Mouse (Mus musculus): ENCODE measurements around the gene Pak1. TPM values are rescaled to one million over a fixed set of nuclear protein-coding genes. Genes with fewer than 3 reads are reported as not detected.

The Pak1 gene
- polyA plus RNA-seq, 1 experiment: 385 TPM

DNA sequence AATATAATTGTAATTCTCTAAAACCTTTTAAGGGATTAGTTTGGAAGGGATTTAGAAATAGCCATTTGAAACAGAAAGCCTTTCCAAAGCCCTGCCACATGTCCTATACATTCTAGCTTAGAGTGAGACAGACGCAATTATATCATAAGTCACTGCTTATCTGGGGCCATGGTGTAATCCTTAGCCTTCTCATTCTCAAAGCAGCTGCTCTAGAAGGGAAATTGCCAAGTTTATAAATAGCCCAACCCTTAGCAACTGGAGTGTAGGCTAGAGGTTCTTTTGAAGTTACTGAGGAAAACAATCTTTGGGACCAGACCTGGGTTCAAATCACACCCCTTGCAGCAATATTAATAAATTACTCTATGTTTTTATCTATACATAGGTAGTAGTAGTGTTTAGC lies 76.2 kb downstream of the Pak1 start:
- Histone ChIP-seq H3K4me1 (ENCODE audit: control insufficient read depth, insufficient read depth, low read length) (peaks cover 8% of the 10 kb centered on the region), H3K4me3 (replicated peaks; ENCODE audit: insufficient read depth, low read depth, low read length) (no peak overlapping the region), H3K27me3 (ENCODE audit: control insufficient read depth, insufficient read depth, low read length) (no peaks in the 10 kb centered on the region), H3K27ac (ENCODE audit: insufficient read depth, low read length) (no peak overlapping the region)
- WGBS: 21% methylated on average over 1 of the region's 1 CpGs
- no peak for DNase-seq
- no peak for TF ChIP-seq CTCF (IDR thresholded peaks at IDR 0.05; ENCODE audit: borderline replicate concordance, insufficient read depth, low read depth, low read length)
- no peak for TF ChIP-seq POLR2A (IDR thresholded peaks at IDR 0.05; ENCODE audit: borderline replicate concordance, insufficient read depth, low read length)

GRCm38 (mm10) chr7:97867866-97868265 lies 79.5 kb downstream of the Pak1 start:
- WGBS: 15% methylated on average over 5 of the region's 5 CpGs
- no peak overlapping the region for H3K27ac ChIP-seq (ENCODE audit: insufficient read depth, low read length)
- H3K27me3 ChIP-seq (ENCODE audit: control insufficient read depth, insufficient read depth, low read length): no peaks in the 10 kb centered on the region
- peak; percentile 68 to 89 for DNase-seq
- H3K4me1 ChIP-seq (ENCODE audit: control insufficient read depth, insufficient read depth, low read length): peaks cover 8% of the 10 kb centered on the region
- TF ChIP-seq POLR2A (IDR thresholded peaks at IDR 0.05; ENCODE audit: borderline replicate concordance, insufficient read depth, low read length) (no peak), CTCF (IDR thresholded peaks at IDR 0.05; ENCODE audit: borderline replicate concordance, insufficient read depth, low read depth, low read length) (no peak)
- no peak overlapping the region for H3K4me3 ChIP-seq (replicated peaks; ENCODE audit: insufficient read depth, low read depth, low read length)

GRCm38 (mm10) chr7:97868766-97869165 lies 80.4 kb downstream of the Pak1 start:
- H3K4me3 ChIP-seq (replicated peaks; ENCODE audit: insufficient read depth, low read depth, low read length): no peak overlapping the region
- H3K4me1 ChIP-seq (ENCODE audit: control insufficient read depth, insufficient read depth, low read length): peaks cover 14% of the 10 kb centered on the region
- no peaks in the 10 kb centered on the region for H3K27me3 ChIP-seq (ENCODE audit: control insufficient read depth, insufficient read depth, low read length)
- DNase-seq: peak in 1 of 2 experiments; percentile 58
- TF ChIP-seq POLR2A (IDR thresholded peaks at IDR 0.05; ENCODE audit: borderline replicate concordance, insufficient read depth, low read length) (no peak), CTCF (IDR thresholded peaks at IDR 0.05; ENCODE audit: borderline replicate concordance, insufficient read depth, low read depth, low read length) (no peak)
- no peak overlapping the region for H3K27ac ChIP-seq (ENCODE audit: insufficient read depth, low read length)
- 11% methylated on average over 1 of the region's 1 CpGs for WGBS

GRCm38 (mm10) chr7:97872396-97872795 lies 84.1 kb downstream of the Pak1 start:
- WGBS: 12% methylated on average over 4 of the region's 4 CpGs
- DNase-seq: peak in 1 of 2 experiments; percentile 69
- Histone ChIP-seq H3K27me3 (ENCODE audit: control insufficient read depth, insufficient read depth, low read length) (no peaks in the 10 kb centered on the region), H3K4me3 (replicated peaks; ENCODE audit: insufficient read depth, low read depth, low read length) (no peak overlapping the region), H3K27ac (ENCODE audit: insufficient read depth, low read length) (no peak overlapping the region; the same call in 1 of the 2 replicates), H3K4me1 (ENCODE audit: control insufficient read depth, insufficient read depth, low read length) (peaks cover 12% of the 10 kb centered on the region)
- TF ChIP-seq POLR2A (IDR thresholded peaks at IDR 0.05; ENCODE audit: borderline replicate concordance, insufficient read depth, low read length) (no peak), CTCF (IDR thresholded peaks at IDR 0.05; ENCODE audit: borderline replicate concordance, insufficient read depth, low read depth, low read length) (no peak)

- no peaks in the 10 kb centered on the region for H3K27me3 ChIP-seq (ENCODE audit: control insufficient read depth, insufficient read depth, low read length)
- H3K4me3 ChIP-seq (replicated peaks; ENCODE audit: insufficient read depth, low read depth, low read length): no peak overlapping the region
- TF ChIP-seq POLR2A (IDR thresholded peaks at IDR 0.05; ENCODE audit: borderline replicate concordance, insufficient read depth, low read length) (no peak), CTCF (IDR thresholded peaks at IDR 0.05; ENCODE audit: borderline replicate concordance, insufficient read depth, low read depth, low read length) (no peak)
- DNase-seq: peak; percentile 43 to 77
- peak overlapping the region; percentile 78; the same call in 1 of the 2 replicates for H3K27ac ChIP-seq (ENCODE audit: insufficient read depth, low read length)
- H3K4me1 ChIP-seq (ENCODE audit: control insufficient read depth, insufficient read depth, low read length): peaks cover 12% of the 10 kb centered on the region
Observed at GRCm38 (mm10) chr7:97873317-97873716, 85.0 kb downstream of the Pak1 start.

DNA sequence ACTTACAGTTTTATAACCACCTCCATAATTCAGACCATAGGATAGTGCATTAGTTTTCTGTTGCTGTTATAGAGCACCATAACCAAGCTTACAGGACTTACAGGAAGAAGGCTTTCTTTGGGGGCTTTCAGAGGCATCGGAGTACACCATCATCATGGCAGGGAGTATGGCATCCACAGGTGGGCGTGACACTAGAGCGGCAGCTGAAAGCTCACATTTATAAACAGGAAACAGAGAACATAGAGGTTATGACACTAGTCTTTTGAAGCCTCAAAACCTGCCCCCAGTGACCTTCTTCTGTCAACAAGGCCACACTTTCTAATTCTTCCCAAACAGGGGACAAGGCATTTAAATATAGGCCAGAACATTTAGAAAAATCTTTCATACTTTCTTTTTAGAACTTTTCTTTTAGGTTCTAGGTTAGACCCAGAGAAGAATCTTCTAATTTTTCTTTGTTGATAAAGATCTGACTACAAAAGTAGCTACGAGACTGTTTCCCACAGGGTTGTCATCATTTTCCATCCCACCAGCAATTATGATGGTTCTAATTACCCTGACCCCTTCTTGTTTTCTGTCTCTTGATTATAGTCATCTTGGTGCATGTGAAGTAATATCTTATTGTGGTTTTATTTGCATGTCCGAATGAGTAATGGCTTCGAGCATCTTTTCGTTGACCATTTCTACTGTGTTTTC lies 89.7 kb downstream of the Pak1 start:
- WGBS: 89% methylated on average over 7 of the region's 7 CpGs
- no peak overlapping the region for H3K4me3 ChIP-seq (replicated peaks; ENCODE audit: insufficient read depth, low read depth, low read length)

DNA sequence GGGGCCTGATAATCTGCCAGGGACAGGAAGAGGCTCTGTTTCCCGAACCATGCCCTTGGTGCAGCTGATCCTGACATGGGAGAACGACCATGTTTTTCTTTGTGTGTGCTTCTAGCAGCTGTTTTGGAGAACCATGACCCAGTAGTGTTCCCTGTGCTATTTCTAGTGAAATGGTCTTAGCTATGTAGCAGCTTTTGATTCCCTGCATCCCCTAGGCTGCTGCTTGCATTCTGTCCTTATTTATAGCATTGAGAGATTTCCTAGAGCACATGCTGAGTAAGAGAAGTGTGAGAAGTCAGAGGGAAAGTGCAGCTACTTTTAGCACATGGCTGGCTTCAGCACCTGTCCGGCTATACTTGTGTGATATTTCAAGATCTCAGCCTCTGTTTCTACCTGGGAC lies 123.3 kb downstream of the Pak1 start:
- Histone ChIP-seq H3K27me3 (ENCODE audit: control insufficient read depth, insufficient read depth, low read length) (no peaks in the 10 kb centered on the region), H3K4me1 (ENCODE audit: control insufficient read depth, insufficient read depth, low read length) (peaks cover 7% of the 10 kb centered on the region), H3K4me3 (replicated peaks; ENCODE audit: insufficient read depth, low read depth, low read length) (no peak overlapping the region), H3K27ac (ENCODE audit: insufficient read depth, low read length) (no peak overlapping the region)
- WGBS: 45% methylated on average over 3 of the region's 3 CpGs
- DNase-seq: no peak
- TF ChIP-seq POLR2A (IDR thresholded peaks at IDR 0.05; ENCODE audit: borderline replicate concordance, insufficient read depth, low read length) (no peak), CTCF (IDR thresholded peaks at IDR 0.05; ENCODE audit: borderline replicate concordance, insufficient read depth, low read depth, low read length) (no peak)

More for the DNA sequence above, 89.7 kb downstream of the Pak1 start:
- Histone ChIP-seq H3K27me3 (ENCODE audit: control insufficient read depth, insufficient read depth, low read length) (no peaks in the 10 kb centered on the region), H3K4me1 (ENCODE audit: control insufficient read depth, insufficient read depth, low read length) (peaks cover 5% of the 10 kb centered on the region; the same call in 1 of the 2 replicates), H3K27ac (ENCODE audit: insufficient read depth, low read length) (no peak overlapping the region)
- no peak for DNase-seq
- no peak for TF ChIP-seq POLR2A (IDR thresholded peaks at IDR 0.05; ENCODE audit: borderline replicate concordance, insufficient read depth, low read length)
- no peak for TF ChIP-seq CTCF (IDR thresholded peaks at IDR 0.05; ENCODE audit: borderline replicate concordance, insufficient read depth, low read depth, low read length)

DNA sequence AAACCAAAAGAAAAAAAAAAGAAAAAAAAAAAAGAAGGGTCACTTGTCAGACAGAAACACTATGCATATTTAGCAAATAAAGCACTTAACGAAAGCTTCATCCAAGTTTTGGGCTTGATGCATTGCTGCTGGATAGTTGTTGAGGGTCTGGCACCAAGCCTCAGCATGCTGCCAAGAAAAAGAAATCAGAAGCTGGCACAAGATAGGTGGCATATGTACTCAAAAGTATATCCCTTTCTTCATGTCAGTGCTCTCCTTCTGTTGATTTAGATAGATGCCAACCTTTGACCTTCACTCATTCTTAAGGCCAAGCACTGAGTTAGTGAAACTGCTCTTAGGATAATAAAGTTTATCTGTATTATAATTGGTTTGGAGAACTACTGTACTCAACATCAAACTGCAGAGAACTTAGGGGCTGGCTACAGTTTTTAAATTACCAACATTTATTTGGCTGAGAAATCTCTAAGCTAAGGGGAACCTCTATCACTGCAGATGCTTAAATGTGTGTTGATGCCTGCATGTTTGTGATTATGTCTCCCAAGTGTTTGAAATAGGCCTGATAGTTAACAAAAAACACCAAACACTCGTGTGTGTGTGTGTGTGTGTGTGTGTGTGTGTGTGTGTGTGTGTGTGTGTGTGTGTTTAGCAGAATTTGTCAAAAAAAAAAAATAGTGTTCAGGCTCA lies 126.6 kb downstream of the Pak1 start:
- TF ChIP-seq CTCF (IDR thresholded peaks at IDR 0.05; ENCODE audit: borderline replicate concordance, insufficient read depth, low read depth, low read length) (no peak), POLR2A (IDR thresholded peaks at IDR 0.05; ENCODE audit: borderline replicate concordance, insufficient read depth, low read length) (no peak)
- H3K27ac ChIP-seq (ENCODE audit: insufficient read depth, low read length): no peak overlapping the region
- H3K4me3 ChIP-seq (replicated peaks; ENCODE audit: insufficient read depth, low read depth, low read length): no peak overlapping the region
- DNase-seq: peak; percentile 42 to 70
- no peaks in the 10 kb centered on the region for H3K27me3 ChIP-seq (ENCODE audit: control insufficient read depth, insufficient read depth, low read length)
- H3K4me1 ChIP-seq (ENCODE audit: control insufficient read depth, insufficient read depth, low read length): peaks cover 7% of the 10 kb centered on the region
- 26% methylated on average over 2 of the region's 2 CpGs for WGBS

Data from cerebellum, adult 2 months (tissue).